Mouse (Mus musculus) bone marrow, adult 2 months (tissue): ENCODE results near the gene Atp6v1g2. TPM values are rescaled to one million over a fixed set of nuclear protein-coding genes. Genes with fewer than 3 reads are reported as not detected.
"Not testable (repeated sequence)": the region's sequence is repeated elsewhere in the genome, so short reads cannot be mapped to it uniquely, and the experiment has no call there.

Experiments
- H3K27ac ChIP-seq: fragments of 200-500 bp; 2 replicates; pipeline ENCODE4 v1.5.1; 2012; ENCODE audit warnings: low read depth, mild to moderate bottlenecking, control low read depth, inconsistent platforms, low read length; ENCODE audit not compliant: control insufficient read depth, poor library complexity, insufficient read depth
- H3K4me1 ChIP-seq: fragments of 200-500 bp; 2 replicates; pipeline ENCODE4 v1.6.1; 2011; ENCODE audit warnings: low read length; ENCODE audit not compliant: control insufficient read depth, insufficient read depth
- H3K4me3 ChIP-seq: fragments of 200-500 bp; replicated peaks from 2 replicates; pipeline ENCODE3; 2011; ENCODE audit warnings: mild to moderate bottlenecking, low read depth, low read length, control low read depth; ENCODE audit not compliant: control insufficient read depth
- CTCF ChIP-seq: fragments of 200-500 bp; IDR thresholded peaks from 2 replicates; pipeline ENCODE4 v1.5.1; 2011; ENCODE audit warnings: low read length, control low read depth; ENCODE audit not compliant: control insufficient read depth, insufficient read depth
- POLR2A ChIP-seq: fragments of 200-500 bp; IDR thresholded peaks from 2 replicates; pipeline ENCODE4 v1.6.1; 2011; ENCODE audit warnings: low read depth, mild to moderate bottlenecking, control low read depth, low read length, borderline replicate concordance; ENCODE audit not compliant: control insufficient read depth
- WGBS: fragments of 180-500 bp; shearing (Covaris S2); methylation state at CpG from one replicate; pipeline ENCODE4 v1.1.7; 2018; 5-methylcytosine and 5-hydroxymethylcytosine counted together
- polyA plus RNA-seq: library from polyadenylated mRNA; stranded (reverse); fragments of >200 nt; gene quantifications from 2 replicates; pipeline ENCODE4 v1.2.4, GENCODE M21; 2011; ENCODE audit warnings: low replicate concordance; ENCODE audit not compliant: missing spikeins, insufficient read depth, insufficient read length

Gene Atp6v1g2
- polyA plus RNA-seq, 1 experiment = 9.9 TPM

- Histone ChIP-seq H3K27ac (peak overlapping the region; percentile 82), H3K4me1 (peaks cover 11% of the 10 kb centered on the region), H3K4me3 (peak overlapping the region; percentile 31)
- WGBS = 40% methylated on average over 10 of the region's 10 CpGs
- TF ChIP-seq CTCF = no peak
- no peak for TF ChIP-seq POLR2A
Measured at GRCm38 (mm10) chr17:35231022-35231421, 2.4 kb upstream of the Atp6v1g2 start.

DNA sequence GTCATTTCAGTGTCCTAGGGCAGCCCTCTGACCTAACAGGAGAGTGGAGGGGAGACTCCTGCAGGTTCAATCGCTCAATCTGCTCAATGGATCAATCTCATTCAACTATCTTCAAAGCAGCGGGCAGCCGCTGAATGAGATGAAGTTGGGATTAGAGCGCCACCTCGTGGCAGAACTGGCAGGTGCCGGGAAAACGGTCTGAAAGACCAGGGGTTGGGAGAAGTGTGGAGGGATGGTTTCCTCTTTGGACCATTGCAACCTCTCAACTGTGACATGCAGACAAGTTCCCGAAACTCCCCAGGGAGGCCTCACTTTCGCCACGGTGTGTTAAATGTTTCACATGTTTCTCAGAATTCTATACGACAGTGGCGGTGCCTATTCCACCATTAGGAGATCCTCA is 1.4 kb upstream of the Atp6v1g2 start:
- 3% methylated on average over 12 of the region's 12 CpGs for WGBS
- TF ChIP-seq POLR2A (no peak), CTCF (peak; percentile 91)
- Histone ChIP-seq H3K4me1 (peaks cover 9% of the 10 kb centered on the region), H3K27ac (peak overlapping the region; percentile 95), H3K4me3 (peak overlapping the region; percentile 52)

GRCm38 (mm10) chr17:35232659-35233058 is 801 bp upstream of the Atp6v1g2 start:
- peak overlapping the region; percentile 95 for H3K27ac ChIP-seq
- H3K4me1 ChIP-seq = peaks cover 9% of the 10 kb centered on the region
- H3K4me3 ChIP-seq = no peak overlapping the region
- TF ChIP-seq POLR2A = no peak
- no peak for TF ChIP-seq CTCF
- WGBS = 10% methylated on average over 5 of the region's 5 CpGs

DNA sequence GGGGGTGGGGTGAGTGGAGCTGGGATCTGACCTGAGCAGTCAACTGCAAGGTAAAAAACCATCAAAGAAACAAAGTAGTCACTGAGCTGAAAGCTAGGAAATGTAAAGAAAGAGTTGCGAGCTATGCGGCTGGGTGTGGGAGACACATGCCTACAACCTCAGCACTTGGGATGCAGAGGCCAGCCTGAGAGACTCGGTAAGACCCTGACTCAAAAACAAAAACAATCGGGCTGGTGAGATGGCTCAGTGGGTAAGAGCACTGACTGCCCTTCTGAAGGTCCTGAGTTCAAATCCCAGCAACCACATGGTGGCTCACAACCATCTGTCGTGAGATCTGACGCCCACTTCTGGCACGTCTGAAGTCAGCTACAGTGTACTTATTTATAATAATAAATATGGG is 630 bp downstream of the Atp6v1g2 start:
- WGBS = 44% methylated on average over 7 of the region's 7 CpGs
- H3K4me3 ChIP-seq = peak overlapping the region; percentile 39
- H3K4me1 ChIP-seq = not testable (repeated sequence)
- H3K27ac ChIP-seq = peak overlapping the region; percentile 95; the same call in 1 of the 2 replicates

DNA sequence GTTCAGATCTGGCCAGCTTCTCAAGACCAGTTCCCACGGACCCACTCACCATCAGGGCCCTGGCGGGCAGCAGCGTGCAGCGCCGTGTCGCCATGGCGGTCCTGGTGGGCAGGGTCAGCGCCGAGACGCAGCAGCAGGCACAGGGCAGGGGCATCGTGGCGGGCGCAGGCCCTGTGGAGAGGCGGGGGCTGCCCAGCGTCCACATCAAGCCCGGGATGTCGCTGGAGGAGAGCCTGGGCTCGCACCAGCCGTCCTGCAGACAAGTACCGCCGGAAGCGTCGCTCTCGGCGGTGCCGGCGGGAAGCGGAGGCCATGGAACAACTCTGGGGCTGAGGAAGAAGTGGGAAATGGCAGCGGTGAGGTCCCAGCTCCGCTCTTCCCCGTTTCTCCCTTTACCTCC is 1.4 kb downstream of the Atp6v1g2 start:
- Histone ChIP-seq H3K27ac (peak overlapping the region; percentile 95), H3K4me1 (peaks cover 9% of the 10 kb centered on the region), H3K4me3 (peak overlapping the region; percentile 77)
- TF ChIP-seq POLR2A (peak; percentile 60; the same call in 1 of the 2 replicates), CTCF (0 out of 2 replicates have a peak, but pooled peaks have one; percentile 8)
- 3% methylated on average over 31 of the region's 31 CpGs for WGBS

DNA sequence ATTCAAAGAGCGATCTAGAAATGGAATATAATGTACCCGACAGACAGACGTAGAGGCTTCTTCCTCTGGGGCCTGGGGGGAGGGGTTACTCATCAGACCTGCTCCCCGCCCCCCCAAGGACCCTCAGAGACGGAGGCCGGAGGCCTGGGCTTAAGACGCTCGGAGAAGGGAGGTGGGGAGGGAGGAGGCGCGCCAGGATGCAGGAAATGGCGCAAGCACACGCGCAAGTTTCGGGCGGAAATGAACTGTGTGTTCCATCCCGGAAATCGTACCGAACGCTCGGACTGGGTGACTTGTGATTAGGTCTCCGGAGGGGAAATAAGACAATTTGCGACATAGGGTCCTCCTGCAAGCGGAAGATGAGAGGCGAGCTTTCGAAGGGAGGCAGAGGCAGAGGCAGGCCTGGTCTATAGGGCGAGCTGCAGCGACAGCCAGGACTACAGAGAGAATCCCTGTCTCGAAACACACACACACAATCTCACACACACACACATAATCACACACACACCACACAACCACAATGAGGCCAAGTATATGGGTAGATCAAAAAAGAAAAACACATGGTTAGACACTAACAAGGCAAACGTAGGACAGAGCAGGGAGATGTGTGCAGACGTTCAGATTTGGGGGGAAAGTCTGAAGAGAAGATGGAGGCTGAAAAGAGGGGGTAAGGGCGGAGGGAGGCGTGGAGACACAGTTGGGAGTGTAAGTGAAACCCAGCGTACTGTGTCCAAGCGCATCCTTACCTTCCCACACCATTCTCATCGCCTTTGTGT is 2.3 kb downstream of the Atp6v1g2 start, which contains the start of gene Nfkbil1:
Gene Nfkbil1, minus strand, starts transcription at position 179 of the 776 bp plus-strand sequence.
- TF ChIP-seq CTCF (peak; percentile 14; the same call in 1 of the 2 replicates), POLR2A (peak; percentile 66)
- H3K4me3 ChIP-seq = peak within 1 kb of the TSS; percentile 86
- H3K4me1 ChIP-seq = peaks cover 9% of the 10 kb centered on the region
- H3K27ac ChIP-seq = peak within 1 kb of the TSS; percentile 95
- under 1% methylated on average over 35 of the region's 35 CpGs for WGBS

GRCm38 (mm10) chr17:35236390-35236746 is 2.9 kb downstream of the Atp6v1g2 start:
- 2% methylated on average over 18 of the region's 18 CpGs for WGBS
- Histone ChIP-seq H3K4me3 (peak overlapping the region; percentile 86), H3K27ac (peak overlapping the region; percentile 91), H3K4me1 (peaks cover 5% of the 10 kb centered on the region)
- TF ChIP-seq CTCF = peak; percentile 98
- TF ChIP-seq POLR2A = no peak

DNA sequence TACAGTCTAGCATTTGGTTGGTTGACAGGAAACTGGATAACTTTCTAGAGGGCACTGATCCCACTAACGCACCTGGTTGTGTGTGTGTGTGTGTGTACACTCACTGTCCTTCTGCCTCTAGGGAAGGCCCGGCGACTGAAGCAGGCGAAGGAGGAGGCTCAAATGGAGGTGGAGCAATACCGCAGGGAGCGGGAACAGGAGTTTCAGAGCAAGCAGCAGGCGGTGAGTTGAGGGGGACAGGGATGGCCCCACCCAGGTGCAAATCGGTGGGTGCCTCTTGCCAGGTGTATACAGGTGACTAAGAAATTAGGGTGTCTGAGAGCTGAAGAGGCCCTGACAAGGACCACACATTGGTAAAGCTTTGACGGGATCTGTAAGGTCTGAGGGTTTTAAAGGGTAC is 3.5 kb downstream of the Atp6v1g2 start:
- no peak for TF ChIP-seq CTCF
- no peak for TF ChIP-seq POLR2A
- H3K27ac ChIP-seq = no peak overlapping the region
- H3K4me1 ChIP-seq = peaks cover 1% of the 10 kb centered on the region
- 88% methylated on average over 9 of the region's 9 CpGs for WGBS
- no peak overlapping the region for H3K4me3 ChIP-seq
